Mouse (Mus musculus) natural killer cell, adult 2 months (primary cell): Measurements from ENCODE around the gene Trabd.

Experiments
- DNase-seq, 2 experiments: peaks; one replicate each; pipeline ENCODE4 v3.0.0; 2022; ENCODE audit warnings: low spot score in 2 of 2

The Trabd gene

DNA sequence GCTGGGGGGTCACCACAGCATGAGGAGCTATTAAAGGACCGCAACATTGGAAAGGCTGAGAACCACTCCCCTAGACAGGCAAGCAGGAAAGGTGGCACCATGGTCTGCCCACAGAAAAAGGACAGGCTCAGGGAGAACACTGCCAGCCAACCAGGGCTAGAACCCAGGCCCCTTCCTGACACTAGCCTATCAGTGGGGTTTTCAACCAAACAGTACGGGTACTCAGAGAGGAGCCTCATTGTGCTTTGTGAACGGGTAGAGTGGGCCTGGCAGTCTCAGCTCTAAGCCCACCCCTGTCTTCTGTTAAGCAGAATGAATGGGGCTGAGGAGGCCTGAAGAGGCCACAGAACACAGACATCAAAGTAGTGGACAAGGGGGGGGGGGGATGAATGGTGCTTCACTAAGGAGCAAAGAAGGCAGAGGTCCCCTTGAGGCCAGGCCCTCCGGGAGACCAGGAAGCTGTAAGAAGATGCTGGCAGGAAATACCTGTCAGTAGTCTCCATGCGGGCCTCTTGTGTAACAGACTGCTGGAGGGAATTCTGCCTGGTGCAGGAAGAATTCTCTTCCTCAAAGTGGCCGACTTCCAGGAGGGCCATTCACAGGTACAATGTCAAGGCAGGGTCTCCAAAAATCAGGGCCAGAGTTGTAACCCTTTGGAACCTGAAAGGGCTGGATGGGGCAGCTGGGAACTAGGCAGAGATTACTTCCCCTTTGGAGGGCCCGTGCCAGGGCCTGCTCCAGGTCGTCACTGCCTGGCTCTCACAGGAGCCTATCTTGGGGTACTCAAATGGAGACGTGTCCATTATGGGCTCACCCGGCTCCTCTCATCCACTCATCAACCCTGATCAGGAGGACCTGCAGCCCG, at the start of gene Trabd:
Gene Trabd, plus strand, starts transcription at position 512 of the 865 bp plus-strand sequence.
- no peak for DNase-seq

DNA sequence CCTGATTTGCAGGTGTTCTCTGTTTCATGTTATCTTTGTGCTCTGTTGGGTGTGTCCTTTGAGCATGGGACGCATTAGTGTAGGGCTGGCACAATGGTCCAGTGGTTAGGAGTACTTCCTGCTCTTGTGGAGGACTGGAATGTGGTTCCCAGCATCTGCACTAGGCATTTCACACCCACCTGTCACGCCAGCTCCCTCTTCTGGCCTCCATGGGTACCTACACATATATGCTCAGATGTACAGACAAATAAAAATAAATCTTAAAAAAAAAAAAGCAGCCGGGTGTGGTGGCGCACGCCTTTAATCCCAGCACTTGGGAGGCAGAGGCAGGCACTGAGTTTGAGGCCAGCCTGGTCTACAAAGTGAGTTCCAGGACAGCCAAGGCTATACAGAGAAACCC, 30.5 kb upstream of the Trabd start:
- DNase-seq: no peak

DNA sequence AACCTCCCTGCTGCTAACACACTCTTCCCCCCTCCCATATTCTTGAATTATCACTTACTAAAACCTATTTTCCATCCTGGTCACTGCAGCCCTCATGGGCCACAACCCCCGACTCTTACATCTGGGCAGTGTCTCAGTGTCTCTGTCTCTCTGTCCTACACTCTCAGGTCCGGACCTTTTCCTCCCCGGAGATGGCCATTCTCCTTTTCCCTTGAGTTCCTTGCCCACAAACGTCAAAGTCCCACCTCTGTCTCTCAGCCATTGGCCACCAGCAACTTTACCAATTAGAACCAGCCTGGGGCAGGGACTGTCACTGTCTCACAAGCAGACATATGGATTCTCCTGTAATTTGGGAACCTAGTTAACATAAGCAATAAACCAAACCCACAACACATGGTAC, 28.6 kb upstream of the Trabd start:
- DNase-seq: no peak

DNA sequence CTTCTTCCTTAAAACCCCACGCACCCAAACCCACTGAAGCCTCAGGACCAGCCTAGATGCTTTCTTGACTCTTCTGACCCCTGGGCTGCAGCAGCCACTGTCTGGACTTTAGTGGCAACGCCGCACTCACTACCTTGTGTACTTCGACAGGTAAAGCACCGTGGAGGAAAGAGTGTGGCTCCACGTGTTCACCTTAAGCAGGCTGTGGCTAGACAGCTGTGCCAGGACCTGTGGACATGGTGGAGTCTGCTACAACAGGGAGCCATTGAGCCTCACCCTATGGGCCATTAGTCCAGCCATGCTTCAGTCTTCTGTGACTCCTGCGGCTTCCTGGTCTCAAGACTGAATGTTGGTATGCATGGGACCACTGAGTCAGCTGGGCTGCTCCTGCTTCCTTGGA, 20.3 kb upstream of the Trabd start:
- no peak for DNase-seq

DNA sequence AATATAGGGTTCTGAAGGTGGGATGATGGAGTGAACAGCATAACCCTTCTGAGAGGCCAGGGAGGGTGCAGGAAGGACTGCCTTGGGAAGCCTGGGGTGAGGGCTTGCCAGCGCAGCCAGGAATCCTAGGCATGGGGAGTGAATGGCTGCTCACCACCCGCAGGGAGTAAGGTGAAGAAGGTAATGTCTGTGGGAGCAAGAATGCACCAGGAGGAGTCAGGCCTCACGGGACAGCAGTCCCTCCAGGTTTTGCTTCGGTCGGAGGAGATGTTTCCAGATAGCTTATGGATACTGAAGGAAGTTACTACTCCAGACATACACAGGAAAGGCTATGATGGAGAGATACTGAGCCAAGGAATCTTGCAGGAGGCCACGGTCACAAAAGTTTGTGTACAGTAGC, 16.2 kb upstream of the Trabd start:
- DNase-seq: no peak

DNA sequence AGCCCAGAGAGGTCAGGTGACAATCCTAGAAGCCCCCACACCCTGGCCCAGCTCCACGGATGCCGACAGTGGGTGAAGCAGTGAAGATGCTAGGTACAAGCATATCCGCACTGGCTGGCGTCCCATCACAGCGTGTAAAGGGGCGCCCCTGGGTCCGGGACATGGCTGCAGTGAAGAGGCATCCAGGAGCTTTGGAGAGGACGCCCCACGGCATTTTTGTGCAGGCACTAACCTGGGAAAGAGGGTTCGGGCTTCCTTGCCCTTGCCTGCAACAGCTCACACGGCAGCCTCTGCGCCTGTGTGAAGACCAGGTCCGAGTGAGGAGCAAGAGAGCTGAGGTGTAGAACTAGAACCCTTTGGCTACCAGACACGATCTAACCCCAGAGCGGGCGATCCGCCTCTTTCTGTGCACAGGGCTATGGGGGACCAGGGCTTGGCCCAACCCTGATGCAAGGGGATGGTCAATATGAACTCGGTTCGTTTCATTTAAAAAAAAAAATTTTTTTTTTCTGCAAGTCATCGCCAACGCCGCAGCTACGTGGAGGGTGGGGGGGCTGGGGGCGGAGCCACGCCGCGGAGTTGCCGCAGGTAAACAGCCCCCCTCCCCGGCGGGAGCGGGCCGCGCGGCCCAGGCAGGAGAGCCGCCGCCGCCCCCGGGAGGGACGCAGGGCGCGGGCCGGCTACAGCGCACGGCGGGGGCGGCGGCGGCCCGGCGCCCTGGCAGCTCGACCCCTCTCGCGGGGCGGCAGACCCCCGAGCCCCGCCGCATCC, 15.6 kb upstream of the Trabd start, which contains the start of gene Panx2:
Gene Panx2, plus strand, starts transcription at position 574 of the 771 bp plus-strand sequence.
- DNase-seq: no peak

DNA sequence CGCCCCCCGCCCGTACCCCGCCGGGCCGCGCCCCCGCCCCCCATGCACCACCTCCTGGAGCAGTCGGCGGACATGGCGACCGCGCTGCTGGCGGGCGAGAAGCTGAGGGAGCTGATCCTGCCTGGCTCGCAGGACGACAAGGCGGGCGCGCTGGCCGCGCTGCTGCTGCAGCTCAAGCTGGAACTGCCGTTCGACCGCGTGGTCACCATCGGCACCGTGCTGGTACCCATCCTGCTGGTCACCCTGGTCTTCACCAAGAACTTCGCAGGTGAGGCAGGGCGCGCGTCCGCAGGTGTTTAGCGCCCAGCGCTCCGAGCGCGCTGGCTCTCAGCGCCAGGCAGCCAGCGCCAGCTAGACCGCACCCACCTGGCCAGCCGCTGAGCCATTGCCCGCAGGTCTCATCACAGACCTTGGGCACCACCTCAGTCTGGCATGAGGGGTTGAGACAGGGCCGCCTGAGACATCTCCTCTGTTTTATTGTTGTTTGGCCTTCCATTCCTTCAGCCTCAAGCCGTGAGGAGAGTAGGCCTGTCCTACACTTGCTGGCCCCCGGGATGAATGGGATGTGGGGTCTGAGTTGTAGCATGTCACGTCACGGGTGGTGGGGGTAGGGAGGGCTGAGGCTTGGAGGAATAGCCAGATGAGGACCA, 14.8 kb upstream of the Trabd start:
- DNase-seq: no peak

DNA sequence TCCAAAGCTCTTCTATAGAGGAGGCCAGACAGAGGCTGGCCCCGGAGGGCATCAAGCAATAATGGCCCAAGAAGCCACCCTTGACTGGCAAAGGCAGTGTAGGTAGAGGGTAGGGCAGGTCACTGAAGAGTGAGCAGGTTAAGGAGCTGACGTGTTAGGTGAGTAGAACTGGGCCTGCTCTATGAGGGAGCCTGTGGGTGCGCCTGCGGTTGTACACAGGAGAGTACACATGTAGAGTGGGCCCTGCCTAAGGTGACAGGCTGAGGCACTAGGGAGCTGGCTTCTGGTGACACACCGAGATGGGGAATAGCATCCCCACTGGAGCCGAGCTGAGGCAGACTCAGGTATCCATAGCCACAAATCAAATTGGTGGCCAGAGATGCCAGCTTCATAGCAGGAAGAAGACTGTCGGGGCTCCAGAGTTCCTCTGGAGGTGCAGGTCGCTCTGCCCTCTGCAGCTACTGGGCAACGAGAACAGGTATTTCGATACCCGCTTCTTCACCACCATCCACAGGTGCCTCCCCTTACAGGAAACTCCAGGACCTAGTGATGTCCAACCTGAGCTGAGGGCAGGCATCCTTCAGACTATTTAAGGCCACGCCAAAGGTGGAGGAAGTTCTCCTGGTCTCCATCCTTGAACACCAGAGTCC, 14.0 kb upstream of the Trabd start:
- DNase-seq: no peak

DNA sequence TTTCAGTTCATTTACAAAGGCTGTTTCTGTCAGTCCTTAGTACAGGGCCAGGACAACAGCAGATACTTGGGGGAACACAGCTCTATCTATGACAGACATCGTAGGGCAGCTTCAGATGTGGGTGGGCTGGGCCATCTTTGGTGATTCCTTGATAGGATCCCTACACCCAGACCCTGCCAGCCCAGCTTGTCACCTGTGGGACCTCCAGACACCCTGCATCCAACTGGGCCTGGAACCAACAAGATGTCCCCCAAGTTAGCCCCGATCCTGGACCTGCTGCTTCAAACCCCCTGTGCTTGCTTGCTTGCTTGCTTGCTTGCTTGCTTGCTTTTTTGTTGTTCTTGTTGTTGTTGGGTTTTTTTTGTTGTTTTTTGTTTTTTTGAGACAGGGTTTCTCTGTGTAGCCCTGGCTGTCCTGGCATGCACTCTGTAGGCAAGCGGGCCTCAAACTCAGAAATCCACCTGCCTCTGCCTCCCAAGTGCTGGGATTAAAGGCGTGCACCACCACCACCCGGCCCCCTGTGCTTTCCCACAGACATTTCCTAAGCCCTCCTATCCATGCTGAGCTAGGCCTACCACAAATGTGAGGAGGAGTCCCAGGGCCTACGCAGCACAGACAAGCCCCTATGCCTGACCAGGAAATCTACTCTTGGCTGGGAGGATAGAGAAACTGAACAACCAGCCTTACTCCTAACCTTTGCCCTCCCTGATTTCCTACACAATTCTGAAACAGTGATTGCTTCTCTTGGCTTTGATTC, 13.0 kb upstream of the Trabd start:
- DNase-seq: no peak

DNA sequence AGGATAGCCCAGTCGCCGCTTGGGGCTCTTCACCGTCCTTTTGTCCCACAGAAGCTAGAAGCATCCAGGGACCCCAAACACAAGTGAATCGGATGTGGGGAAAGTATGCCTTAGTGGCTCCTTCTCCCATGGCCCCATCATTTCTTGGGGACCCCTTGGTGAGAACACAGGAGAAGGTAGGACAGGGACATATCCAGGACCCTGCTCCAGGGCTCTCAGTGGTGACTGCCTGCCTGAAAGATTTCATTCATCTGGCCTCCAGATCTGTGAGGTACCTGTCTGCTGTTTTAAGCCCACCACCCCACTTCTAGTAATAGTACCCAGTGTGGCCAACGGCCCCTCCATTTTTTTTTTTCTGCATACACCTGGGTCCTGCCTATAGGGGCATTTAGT, 12.4 kb upstream of the Trabd start:
- no peak for DNase-seq

DNA sequence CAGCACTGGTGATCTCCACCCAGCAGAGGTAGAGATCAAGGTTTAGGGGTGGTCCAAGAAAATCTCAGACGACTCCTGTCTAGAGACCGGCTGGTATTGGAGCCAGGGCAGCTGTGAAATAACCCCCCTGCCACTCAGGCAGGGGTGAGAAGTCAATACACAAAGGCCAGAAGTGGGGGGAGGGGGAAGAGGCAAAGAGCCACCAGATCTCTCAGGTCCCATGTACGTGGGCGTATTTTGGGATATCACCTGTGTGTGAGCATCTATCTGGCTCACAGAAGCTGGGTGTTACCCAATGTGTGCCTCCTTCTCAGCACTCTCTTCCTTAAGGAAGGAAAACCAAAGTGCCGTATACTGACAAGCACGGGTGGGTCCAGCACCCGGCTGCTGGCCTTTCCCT, 11.9 kb upstream of the Trabd start:
- DNase-seq: no peak

DNA sequence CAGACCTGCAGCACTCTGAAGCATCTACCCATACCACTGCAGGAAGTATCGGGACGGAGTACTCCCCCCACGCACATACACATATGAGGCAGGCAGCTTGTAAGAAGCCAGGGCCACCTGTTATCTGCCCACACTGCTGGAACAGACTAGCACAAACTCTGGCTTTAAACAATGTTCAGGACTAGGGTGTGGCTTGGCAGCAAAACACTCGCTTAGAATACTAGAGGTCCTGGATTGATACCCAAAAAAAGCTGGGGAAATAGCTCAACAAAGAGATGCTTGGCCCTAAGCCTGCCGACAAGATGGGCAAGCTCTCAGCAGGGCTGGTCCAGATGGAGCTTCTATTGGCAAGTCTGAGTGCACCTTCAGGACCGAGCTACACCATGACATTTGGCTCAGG, 11.4 kb upstream of the Trabd start:
- DNase-seq: no peak

DNA sequence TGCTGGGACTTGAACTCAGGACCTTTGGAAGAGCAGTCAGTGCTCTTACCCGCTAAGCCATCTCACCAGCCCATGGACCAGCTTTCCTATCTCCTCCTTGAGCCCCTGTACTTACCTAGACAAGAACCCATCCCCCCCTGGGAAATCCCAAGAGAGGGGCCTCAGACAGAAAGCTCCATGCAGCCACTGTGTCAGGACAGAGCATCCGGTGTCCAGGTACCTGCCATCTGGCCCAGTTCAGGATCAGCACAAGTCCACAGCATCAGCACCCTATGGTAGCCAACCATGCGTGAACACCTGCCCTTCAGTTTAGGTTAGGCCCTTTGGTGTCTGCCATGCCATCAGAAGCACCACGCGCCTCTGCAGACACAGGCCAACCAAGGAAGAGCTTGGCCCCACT, 10.0 kb upstream of the Trabd start:
- DNase-seq: no peak

DNA sequence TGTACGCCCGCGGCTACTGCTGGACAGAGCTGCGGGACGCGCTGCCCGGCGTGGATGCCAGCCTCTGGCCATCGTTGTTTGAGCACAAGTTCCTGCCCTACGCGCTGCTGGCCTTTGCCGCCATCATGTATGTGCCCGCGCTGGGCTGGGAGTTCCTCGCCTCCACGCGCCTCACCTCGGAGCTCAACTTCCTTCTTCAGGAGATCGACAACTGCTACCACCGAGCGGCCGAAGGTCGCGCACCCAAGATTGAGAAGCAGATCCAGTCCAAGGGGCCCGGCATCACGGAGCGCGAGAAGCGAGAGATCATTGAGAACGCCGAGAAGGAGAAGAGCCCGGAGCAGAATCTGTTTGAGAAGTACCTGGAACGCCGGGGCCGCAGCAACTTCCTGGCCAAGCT, 7.3 kb upstream of the Trabd start:
- no peak for DNase-seq

DNA sequence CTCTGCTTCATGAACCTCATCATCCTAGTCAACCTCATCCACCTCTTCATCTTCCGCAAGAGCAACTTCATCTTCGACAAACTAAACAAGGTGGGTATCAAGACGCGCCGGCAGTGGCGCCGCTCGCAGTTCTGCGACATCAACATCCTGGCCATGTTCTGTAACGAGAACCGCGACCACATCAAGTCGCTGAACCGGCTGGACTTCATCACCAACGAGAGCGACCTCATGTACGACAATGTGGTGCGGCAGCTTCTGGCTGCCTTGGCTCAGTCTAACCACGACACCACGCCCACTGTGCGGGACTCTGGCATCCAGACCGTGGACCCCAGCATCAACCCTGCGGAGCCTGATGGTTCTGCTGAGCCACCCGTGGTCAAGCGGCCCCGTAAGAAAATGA, 6.7 kb upstream of the Trabd start:
- DNase-seq: no peak

DNA sequence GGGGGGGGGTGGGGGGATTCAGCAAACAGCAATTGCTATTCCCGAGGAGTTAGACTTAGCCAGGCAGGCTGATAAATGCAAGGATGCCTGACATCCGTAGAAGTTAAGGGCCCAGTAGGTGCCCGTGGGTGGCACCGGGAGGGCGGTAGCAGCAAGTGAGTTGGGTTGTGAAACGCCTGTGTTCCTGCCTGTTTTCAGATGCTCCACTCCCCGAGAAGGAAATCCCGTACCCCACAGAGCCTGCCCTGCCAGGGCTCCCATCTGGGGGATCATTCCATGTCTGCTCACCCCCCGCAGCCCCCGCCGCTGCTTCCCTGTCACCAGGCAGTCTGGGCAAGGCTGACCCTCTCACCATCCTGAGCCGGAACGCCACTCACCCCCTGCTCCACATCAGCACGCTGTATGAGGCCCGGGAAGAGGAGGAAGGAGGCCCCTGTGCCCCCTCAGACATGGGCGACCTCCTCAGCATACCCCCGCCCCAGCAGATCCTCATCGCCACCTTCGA, 5.5 kb upstream of the Trabd start:
- no peak for DNase-seq

DNA sequence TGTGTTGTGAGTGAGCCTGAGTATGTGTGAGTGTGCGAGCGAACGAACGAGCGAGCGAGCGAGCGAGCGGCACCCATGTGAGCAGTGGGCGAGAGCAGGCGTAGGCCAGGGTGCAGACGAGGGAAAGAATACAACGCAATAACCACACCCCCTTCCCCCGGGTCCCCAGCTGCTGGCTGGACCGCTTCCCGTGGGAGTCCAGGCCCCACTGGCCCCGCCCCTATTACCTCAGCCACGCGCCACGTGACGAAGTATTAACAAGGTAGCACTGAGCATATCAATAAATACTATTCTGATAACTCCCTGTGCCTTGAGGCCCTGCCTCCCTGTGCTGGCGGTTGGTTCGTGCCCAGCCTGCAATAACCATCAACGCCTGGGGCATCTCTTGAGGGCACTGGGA, 4.3 kb upstream of the Trabd start:
- no peak for DNase-seq

DNA sequence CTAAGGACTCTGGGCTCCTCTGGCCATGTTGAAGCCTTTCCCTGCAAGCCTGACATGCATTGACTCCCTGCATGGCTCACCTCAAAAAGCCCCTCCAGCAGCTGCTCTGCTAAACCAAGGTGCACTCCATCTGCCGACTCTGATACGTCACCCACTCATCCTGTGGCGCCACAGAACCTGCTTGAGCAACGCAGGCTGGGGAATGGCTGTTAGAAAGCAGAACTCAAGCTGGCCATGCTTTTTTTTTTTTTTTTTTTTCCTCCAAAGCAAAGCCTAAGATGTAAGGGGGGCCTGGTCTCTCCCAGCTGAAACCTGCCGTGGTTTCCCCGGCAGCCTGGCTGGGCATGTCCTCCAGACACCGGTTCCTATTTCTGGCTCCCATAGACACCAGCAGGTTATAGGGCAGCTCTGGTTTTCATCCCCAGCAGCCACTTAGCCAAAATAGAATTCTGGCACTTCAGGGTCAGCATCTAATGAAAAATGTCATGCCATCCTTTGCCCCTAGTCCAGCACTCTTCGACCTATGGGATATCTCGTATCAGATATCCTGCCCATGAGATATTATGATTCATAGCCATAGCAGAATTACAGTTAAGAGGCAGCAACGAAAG, 826 bp upstream of the Trabd start:
- DNase-seq: no peak

DNA sequence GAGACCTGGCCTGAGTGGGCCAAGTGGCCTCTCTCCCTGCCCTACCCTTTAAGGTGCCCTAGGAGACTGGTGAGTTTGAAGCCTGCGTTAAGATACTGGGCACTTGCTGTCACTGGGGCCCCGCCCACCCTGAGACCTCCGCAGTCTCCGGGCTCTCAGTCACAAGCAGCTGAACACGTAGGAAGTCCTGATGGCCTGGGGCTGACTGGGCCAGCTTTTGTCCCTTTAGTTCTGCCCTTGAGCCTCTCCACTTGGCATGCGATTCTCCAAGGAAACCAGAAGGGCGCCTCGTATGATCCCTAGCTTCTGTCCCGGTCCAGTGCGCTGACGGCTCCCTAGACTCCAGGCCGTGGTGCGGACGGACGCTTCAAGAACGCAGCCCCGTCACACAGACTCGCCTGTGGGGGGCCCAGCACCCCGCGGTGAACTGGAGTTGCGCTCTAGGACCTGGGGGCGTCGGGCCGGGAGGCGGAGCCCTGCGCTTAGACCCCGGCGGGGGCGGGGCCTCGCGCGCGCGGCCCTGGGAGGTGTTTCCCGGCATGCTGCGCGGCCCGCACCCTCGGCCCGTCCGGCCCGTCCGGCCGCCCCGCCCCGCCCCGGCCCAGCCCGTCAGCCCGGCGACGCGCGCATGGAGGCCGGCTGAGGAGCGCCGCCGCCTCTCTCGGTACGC, 689 bp downstream of the Trabd start:
- peak; percentile 71 to 82 for DNase-seq

DNA sequence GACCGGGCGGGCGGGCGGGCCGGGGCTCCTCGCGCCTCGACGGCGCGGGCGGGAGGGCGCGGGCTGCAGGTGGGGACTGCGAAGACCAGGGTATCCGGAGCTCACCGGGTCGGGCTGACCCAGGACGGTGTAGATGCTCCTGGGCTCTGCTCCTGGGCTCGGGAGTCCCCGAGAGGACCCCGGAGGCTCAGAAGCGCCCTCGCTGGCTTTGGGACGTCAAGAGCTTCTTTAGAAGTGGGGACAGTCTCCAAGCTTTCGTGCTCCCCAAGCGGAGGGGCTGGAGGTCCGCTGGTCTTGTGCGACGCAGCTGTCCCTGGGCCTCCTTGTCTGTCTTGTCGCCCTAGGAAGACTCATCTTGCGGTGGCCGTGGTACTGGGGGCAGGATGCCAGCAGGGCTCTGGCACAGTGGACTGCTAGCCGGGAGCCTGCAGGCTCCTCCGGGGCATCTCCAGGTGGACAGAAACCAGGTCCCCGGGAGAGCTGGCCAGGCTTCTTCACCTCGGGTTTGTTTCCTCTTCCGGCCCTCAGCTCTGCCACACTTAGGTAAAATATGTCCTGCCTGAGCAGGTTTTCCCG, 1.3 kb downstream of the Trabd start:
- DNase-seq: peak; percentile 24 to 25
